Mouse (Mus musculus) stomach, embryonic 14.5 days (tissue): ENCODE measurements around the gene Fancl. TPM values are rescaled to one million over a fixed set of nuclear protein-coding genes. Genes with fewer than 3 reads are reported as not detected.

Source experiments
- ATAC-seq: fragments of 200-750 bp; cut with Nextera tagmentation; 2 replicates; pipeline ENCODE4 v1.8.0; 2017; ENCODE audit warnings: low read depth, moderate TSS enrichment; ENCODE audit not compliant: insufficient number of reproducible peaks, insufficient read depth, low FRiP score
- H3K27ac ChIP-seq: fragments of 300-500 bp; sonication (generic); 2 replicates; pipeline ENCODE4 v1.5.1; 2014; ENCODE audit warnings: mild to moderate bottlenecking, low read length, moderate library complexity, mixed read lengths
- H3K27me3 ChIP-seq: fragments of 300-500 bp; sonication (generic); 2 replicates; pipeline ENCODE4 v1.6.1; 2014; ENCODE audit warnings: low read length, control low read depth, mixed read lengths; ENCODE audit not compliant: control insufficient read depth, insufficient read depth
- H3K36me3 ChIP-seq: fragments of 300-500 bp; sonication (generic); 2 replicates; pipeline ENCODE4 v1.6.1; 2014; ENCODE audit warnings: mild to moderate bottlenecking, control low read depth, low read length, moderate library complexity, mixed read lengths; ENCODE audit not compliant: control insufficient read depth, insufficient read depth
- H3K4me1 ChIP-seq: fragments of 300-500 bp; sonication (generic); 2 replicates; pipeline ENCODE4 v1.6.1; 2014; ENCODE audit warnings: low read length, control low read depth, mixed read lengths; ENCODE audit not compliant: control insufficient read depth, insufficient read depth
- H3K4me2 ChIP-seq: fragments of 300-500 bp; sonication (generic); replicated peaks from 2 replicates; pipeline ENCODE4 v1.6.1; 2014; ENCODE audit warnings: low read depth, low read length, control low read depth
- H3K4me3 ChIP-seq: fragments of 300-500 bp; sonication (generic); 2 replicates; pipeline ENCODE4 v1.5.1; 2014; ENCODE audit warnings: low read depth, low read length, control low read depth
- H3K9ac ChIP-seq: fragments of 300-500 bp; sonication (generic); replicated peaks from 2 replicates; pipeline ENCODE4 v1.6.1; 2014; ENCODE audit warnings: low read depth, mild to moderate bottlenecking, control low read depth, low read length, moderate library complexity, mixed read lengths
- H3K9me3 ChIP-seq: fragments of 300-500 bp; sonication (generic); 2 replicates; pipeline ENCODE4 v1.6.1; 2016; ENCODE audit warnings: low read depth, low read length, control low read depth; ENCODE audit not compliant: control insufficient read depth
- WGBS: fragments of 180-500 bp; shearing (Covaris S2); extraction: QIAGEN DNeasy Blood & Tissue Kit; methylation state at CpG from one replicate; pipeline ENCODE4 v1.1.7; 2014; 5-methylcytosine and 5-hydroxymethylcytosine counted together
- polyA plus RNA-seq: library from polyadenylated mRNA; unstranded; fragments of >200 nt; fragmentation: Nextera tagmentation; extraction: Ambion mirVana; gene quantifications from 2 replicates; pipeline ENCODE4 v1.2.1, GENCODE M21; 2014

The Fancl gene
- polyA plus RNA-seq, 1 experiment from 2014 or later, result 30.9 TPM

DNA sequence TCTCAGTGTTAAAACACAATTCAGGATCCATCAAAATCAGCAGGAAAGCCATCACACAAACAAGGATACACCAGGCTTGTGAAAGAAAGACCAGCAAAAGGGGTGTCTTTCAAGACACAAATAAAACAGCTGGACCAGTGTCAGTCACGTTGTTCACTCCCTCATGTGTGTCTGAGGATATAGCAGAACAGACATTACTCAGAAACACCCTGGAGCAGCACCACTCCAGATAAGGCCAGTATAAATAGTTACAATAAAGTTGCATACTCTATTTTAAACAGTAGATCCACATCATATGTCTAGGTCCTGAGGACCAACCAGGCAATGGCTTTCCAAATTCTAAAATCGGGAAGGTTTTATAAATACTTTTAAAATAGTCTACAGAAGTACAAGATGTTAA is 130.2 kb downstream of the Fancl start:
- no peak overlapping the region for H3K9ac ChIP-seq
- 64% methylated on average over 2 of the region's 2 CpGs for WGBS
- H3K4me1 ChIP-seq, result no peaks in the 10 kb centered on the region
- H3K27me3 ChIP-seq, result no peaks in the 10 kb centered on the region
- no peak overlapping the region for H3K4me2 ChIP-seq
- ATAC-seq, result no peak
- no peaks in the 10 kb centered on the region for H3K9me3 ChIP-seq
- H3K27ac ChIP-seq, result no peak overlapping the region
- no peak overlapping the region for H3K4me3 ChIP-seq
- H3K36me3 ChIP-seq, result no peaks in the 10 kb centered on the region

DNA sequence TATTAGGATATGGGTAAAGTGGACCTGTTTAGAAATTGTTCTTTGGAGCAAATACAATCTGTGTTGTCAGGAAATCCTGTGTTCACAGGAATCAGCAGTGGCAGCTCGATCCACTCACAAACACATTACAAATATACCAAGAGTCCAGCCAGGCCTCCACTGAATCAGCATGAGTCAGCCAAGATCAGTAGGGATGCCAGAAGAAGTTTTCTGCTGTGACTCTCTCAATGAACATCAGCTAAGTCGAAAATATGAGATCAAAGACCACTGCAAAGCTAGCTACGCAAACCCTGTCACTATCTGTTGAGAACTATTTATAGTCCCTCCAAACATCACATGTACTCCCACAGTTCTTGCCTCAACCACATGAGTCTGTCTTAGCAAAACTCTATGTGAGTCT is 133.1 kb downstream of the Fancl start:
- Histone ChIP-seq H3K4me2 (no peak overlapping the region), H3K9me3 (no peaks in the 10 kb centered on the region), H3K4me3 (no peak overlapping the region), H3K36me3 (no peaks in the 10 kb centered on the region), H3K4me1 (no peaks in the 10 kb centered on the region), H3K27me3 (no peaks in the 10 kb centered on the region), H3K9ac (no peak overlapping the region), H3K27ac (no peak overlapping the region)
- 85% methylated on average over 3 of the region's 3 CpGs for WGBS
- ATAC-seq, result no peak

Other genes starting within 250 kb of the Fancl start
- 4.0 and 6.5 TPM in 2 replicates for gene 5730522E02Rik, start 175.4 kb upstream of the Fancl start, polyA plus RNA-seq
- gene Gm6899, start 207.1 kb downstream of the Fancl start, polyA plus RNA-seq, result not detected in 2 replicates
- gene Vrk2, start 207.9 kb downstream of the Fancl start, polyA plus RNA-seq, result 29.5 and 30.4 TPM in 2 replicates